Comparison of ENCODE assay signal across 26 mouse cellular contexts in genomic region chr8:119915298-119915697, GRCm38 (mm10). TPM values are rescaled to one million over a fixed set of nuclear protein-coding genes. Genes with fewer than 3 reads are reported as not detected.
DNase-seq lines count a peak whose midpoint lies in the region; ATAC-seq and TF ChIP-seq lines count a peak whose summit lies in the region.
"Had no signal": no experiment of that assay in that cellular context is flagged by ENCODE, and none has a peak within 500 bp of the region (broad histone marks: within the 10 kb centered on the region; RNA-seq: fewer than 3 reads in every experiment).

No protein-coding gene starts in this region.

- no peak for ATAC-seq in erythroblast, adult 5-6 weeks (replicated peaks; ENCODE audit: low FRiP score, poor library complexity, severe bottlenecking)
- no peak for ATAC-seq in lung, embryonic 14.5 days (ENCODE audit: insufficient read depth)
- ATAC-seq in liver, embryonic 15.5 days (ENCODE audit: insufficient read depth) = no peak
- ATAC-seq: activated CD4-positive, CD25-positive, alpha-beta regulatory T cell, adult 4 months; forebrain, embryonic 13.5 days; intestine, embryonic 15.5 days had no signal

- peaks cover 9% of the 10 kb centered on the region for H3K9me3 ChIP-seq in erythroblast, embryonic 14.5 days (ENCODE audit: control insufficient read depth, low read length)
- H3K9me3 ChIP-seq in lung, embryonic 14.5 days (ENCODE audit: low read depth, low read length) = no peaks in the 10 kb centered on the region
- no peaks in the 10 kb centered on the region for H3K9me3 ChIP-seq in MEL (replicated peaks; ENCODE audit: insufficient read depth, low read length)
- H3K9me3 ChIP-seq in liver, embryonic 15.5 days (replicated peaks) = no peaks in the 10 kb centered on the region
- H3K9me3 ChIP-seq: embryonic facial prominence, embryonic 12.5 days; forebrain, embryonic 13.5 days; heart, embryonic 10.5 days; hindbrain, embryonic 15.5 days; intestine, embryonic 15.5 days; limb, embryonic 10.5 days; midbrain, embryonic 10.5 days had no signal

- no peak for DNase-seq in lung, embryonic 14.5 days
- DNase-seq in lung, postnatal 14 days = no peak
- no peak for DNase-seq in MEL (ENCODE audit: low read depth, low spot score)
- DNase-seq in heart, adult 8-10 months (ENCODE audit: low spot score) = no peak
- no peak for DNase-seq in testis, postnatal 10 days (ENCODE audit: low spot score)
- DNase-seq: adrenal gland, postnatal 10 days; cerebellum, adult 18-20 months; cerebellum, postnatal 25 days; gastrocnemius, postnatal 36 days; heart, postnatal 4 days; kidney, postnatal 10 days; lung, adult 2 months had no signal

- H3K4me2 ChIP-seq in lung, embryonic 14.5 days = 0 out of 2 replicates have a peak overlapping the region, but pooled peaks have one; percentile 12
- peak overlapping the region; percentile 92 for H3K4me2 ChIP-seq in liver, embryonic 15.5 days
- H3K4me2 ChIP-seq: embryonic facial prominence, embryonic 12.5 days; forebrain, embryonic 13.5 days; hindbrain, embryonic 15.5 days had no signal

- peaks cover 56% of the 10 kb centered on the region for H3K36me3 ChIP-seq in erythroblast, embryonic 14.5 days (ENCODE audit: control insufficient read depth)
- 0 out of 2 replicates have a peak, but pooled peaks cover 5% of the 10 kb centered on the region for H3K36me3 ChIP-seq in lung, embryonic 14.5 days (ENCODE audit: insufficient read depth)
- H3K36me3 ChIP-seq in MEL (ENCODE audit: control insufficient read depth in 1 of 2, insufficient read depth in 2 of 2, low read length in 2 of 2) = peaks cover 9 to 66% of the 10 kb centered on the region in 2 experiments
- H3K36me3 ChIP-seq in liver, embryonic 15.5 days (replicated peaks) = peaks cover 7% of the 10 kb centered on the region; the same call in 1 of the 2 replicates
- H3K36me3 ChIP-seq: hindbrain, embryonic 15.5 days; intestine, embryonic 15.5 days had no signal

- peak overlapping the region; percentile 17 for H3K4me3 ChIP-seq in erythroblast, embryonic 14.5 days (replicated peaks)
- H3K4me3 ChIP-seq in lung, embryonic 14.5 days (ENCODE audit: low read depth, low read length) = no peak overlapping the region
- no peak overlapping the region for H3K4me3 ChIP-seq in MEL (ENCODE audit: control insufficient read depth in 1 of 2, insufficient read depth in 1 of 2, low read depth in 2 of 2, low read length in 2 of 2)
- H3K4me3 ChIP-seq in liver, embryonic 15.5 days (replicated peaks) = no peak overlapping the region
- H3K4me3 ChIP-seq: embryonic facial prominence, embryonic 12.5 days; forebrain, embryonic 13.5 days; heart, embryonic 10.5 days; hindbrain, embryonic 15.5 days; intestine, embryonic 15.5 days; limb, embryonic 10.5 days; midbrain, embryonic 10.5 days had no signal

- peaks cover 94% of the 10 kb centered on the region for H3K79me2 ChIP-seq in MEL (ENCODE audit: control insufficient read depth, insufficient read depth, low read length, poor library complexity)

- no peak for TF ChIP-seq POLR2A in MEL (IDR thresholded peaks at IDR 0.05; ENCODE audit: control insufficient read depth in 1 of 2, insufficient read depth in 1 of 2, low read depth in 1 of 2, low read length in 2 of 2, poor library complexity in 1 of 2)

- peaks cover 93% of the 10 kb centered on the region for H3K4me1 ChIP-seq in erythroblast, embryonic 14.5 days (ENCODE audit: control insufficient read depth)
- peaks cover 25% of the 10 kb centered on the region for H3K4me1 ChIP-seq in lung, embryonic 14.5 days (ENCODE audit: insufficient read depth)
- peaks cover 34 to 69% of the 10 kb centered on the region in 2 experiments for H3K4me1 ChIP-seq in MEL (ENCODE audit: control insufficient read depth in 1 of 2, insufficient read depth in 2 of 2, low read length in 2 of 2)
- peaks cover 83% of the 10 kb centered on the region for H3K4me1 ChIP-seq in liver, embryonic 15.5 days (replicated peaks)

- no peaks in the 10 kb centered on the region for H3K27me3 ChIP-seq in erythroblast, embryonic 14.5 days (ENCODE audit: control insufficient read depth)
- H3K27me3 ChIP-seq in lung, embryonic 14.5 days (ENCODE audit: insufficient read depth, low read length) = no peaks in the 10 kb centered on the region
- no peaks in the 10 kb centered on the region for H3K27me3 ChIP-seq in MEL (ENCODE audit: control insufficient read depth in 1 of 2, insufficient read depth in 2 of 2, low read length in 2 of 2)
- no peaks in the 10 kb centered on the region for H3K27me3 ChIP-seq in liver, embryonic 15.5 days
- H3K27me3 ChIP-seq: embryonic facial prominence, embryonic 12.5 days; forebrain, embryonic 13.5 days; hindbrain, embryonic 15.5 days; intestine, embryonic 15.5 days had no signal

- no peak overlapping the region for H3K9ac ChIP-seq in lung, embryonic 14.5 days
- no peak overlapping the region for H3K9ac ChIP-seq in MEL (ENCODE audit: control insufficient read depth, low read depth, low read length, poor library complexity, severe bottlenecking)
- H3K9ac ChIP-seq in liver, embryonic 15.5 days = no peak overlapping the region
- H3K9ac ChIP-seq: embryonic facial prominence, embryonic 12.5 days; hindbrain, embryonic 15.5 days; intestine, embryonic 15.5 days had no signal

- 76% methylated on average over 4 of the region's 4 CpGs for WGBS in lung, embryonic 14.5 days
- WGBS in liver, embryonic 15.5 days (ENCODE audit: insufficient replicate concordance) = 70% methylated on average over 4 of the region's 4 CpGs

- no peak overlapping the region for H3K27ac ChIP-seq in lung, embryonic 14.5 days (ENCODE audit: low read depth)
- no peak overlapping the region for H3K27ac ChIP-seq in MEL (ENCODE audit: control insufficient read depth, low read depth, low read length)
- peak overlapping the region; percentile 98 for H3K27ac ChIP-seq in liver, embryonic 15.5 days (replicated peaks)
- H3K27ac ChIP-seq: embryonic facial prominence, embryonic 12.5 days; forebrain, embryonic 13.5 days; heart, embryonic 10.5 days; hindbrain, embryonic 15.5 days; intestine, embryonic 15.5 days; limb, embryonic 10.5 days; midbrain, embryonic 10.5 days; stomach, postnatal 0 days had no signal

- TF ChIP-seq EP300 in MEL (IDR thresholded peaks at IDR 0.05; ENCODE audit: low read depth in 1 of 2, low read length in 2 of 2) = no peak

- TF ChIP-seq CTCF in lung, embryonic 14.5 days (IDR thresholded peaks at IDR 0.05; ENCODE audit: low read depth) = no peak
- TF ChIP-seq CTCF in MEL (IDR thresholded peaks at IDR 0.05 in 2 of 3, conservative IDR thresholded peaks at IDR 0.05 in 1 of 3; ENCODE audit: control insufficient read depth in 1 of 3, insufficient read depth in 1 of 3, low read depth in 2 of 3, low read length in 3 of 3, poor library complexity in 1 of 3, severe bottlenecking in 1 of 3) = no peak

- TF ChIP-seq RAD21 in MEL (IDR thresholded peaks at IDR 0.05; ENCODE audit: low read depth, low read length) = no peak

TF ChIP-seq in MEL, 35 proteins besides CTCF, POLR2A, EP300 and RAD21:
- TF ChIP-seq ZNF384 (IDR thresholded peaks at IDR 0.05; ENCODE audit: low read depth, low read length) = peak; percentile 72
- no peak for TF ChIP-seq E2F4 (IDR thresholded peaks at IDR 0.05; ENCODE audit: borderline replicate concordance, low read depth, low read length)

RNA-seq across cellular contexts. Expression of gene Gm20388, which starts 4.7 kb away (rescaled TPM):
- 0.36 TPM in 1 of 2 replicates, not detected in the other for polyA plus RNA-seq in erythroblast, embryonic 14.5 days (2012)
- total RNA-seq in erythroblast, adult 5-6 weeks (2015; ENCODE audit: low replicate concordance) = 2.9 and 5.2 TPM in 2 replicates
- 0.28 and 7.8 TPM in 2 replicates for total RNA-seq in erythroblast, adult 5-6 weeks (2017; ENCODE audit: low replicate concordance)
- not detected in 2 replicates for polyA plus RNA-seq in lung, embryonic 14.5 days (2014; fragmentation: Nextera tagmentation; extraction: Ambion mirVana)
- total RNA-seq in MEL (2012; rRNA removed) = 8.1 and 11.1 TPM in 2 replicates
- polyA plus RNA-seq in MEL (2012; ENCODE audit: insufficient read depth in 1 of 2, insufficient read length in 2 of 2, low read depth in 1 of 2, low replicate concordance in 2 of 2, missing spikeins in 1 of 2) = 10 to 100 TPM in 1 of 2 experiments, not detected in 1; 17.8 TPM
- 3.0 TPM in 1 of 2 replicates, not detected in the other for polyA plus RNA-seq in liver, embryonic 15.5 days (2015; fragmentation: Nextera tagmentation; extraction: Ambion mirVana)
- 1 to 10 TPM in 2 of 4 experiments, not detected in 2; 4.2 to 6.7 TPM for total RNA-seq in heart, adult 8-10 months (2022)
- total RNA-seq: layer of hippocampus, postnatal 14 days had no signal
- polyA plus RNA-seq: embryonic facial prominence, embryonic 12.5 days; intestine, embryonic 15.5 days; midbrain, postnatal 0 days; stomach, postnatal 0 days had no signal

RNA-seq across cellular contexts. Expression of gene Usp10, which starts 5.1 kb away (rescaled TPM):
- polyA plus RNA-seq in erythroblast, embryonic 14.5 days (2012) = 7.6 and 8.3 TPM in 2 replicates
- 66.3 and 87.0 TPM in 2 replicates for total RNA-seq in erythroblast, adult 5-6 weeks (2015; ENCODE audit: low replicate concordance)
- total RNA-seq in erythroblast, adult 5-6 weeks (2017; ENCODE audit: low replicate concordance) = 59.7 and 83.1 TPM in 2 replicates
- polyA plus RNA-seq in lung, embryonic 14.5 days (2014; fragmentation: Nextera tagmentation; extraction: Ambion mirVana) = 142 and 155 TPM in 2 replicates
- total RNA-seq in MEL (2012; rRNA removed) = 205 and 227 TPM in 2 replicates
- polyA plus RNA-seq in MEL (2012; ENCODE audit: insufficient read depth in 1 of 2, insufficient read length in 2 of 2, low read depth in 1 of 2, low replicate concordance in 2 of 2, missing spikeins in 1 of 2) = 100 to 1,000 TPM; 263 to 398 TPM
- polyA plus RNA-seq in liver, embryonic 15.5 days (2015; fragmentation: Nextera tagmentation; extraction: Ambion mirVana) = 76.7 and 91.5 TPM in 2 replicates
- total RNA-seq in heart, adult 8-10 months (2022) = 10 to 100 TPM; 50.7 to 55.9 (median 53.9) TPM

RNA-seq across cellular contexts. Expression of gene Klhl36, which starts 53.2 kb away (rescaled TPM):
- 0.02 and 0.12 TPM in 2 replicates for polyA plus RNA-seq in erythroblast, embryonic 14.5 days (2012)
- total RNA-seq in erythroblast, adult 5-6 weeks (2015; ENCODE audit: low replicate concordance) = 2.3 and 2.5 TPM in 2 replicates
- 1.6 and 5.2 TPM in 2 replicates for total RNA-seq in erythroblast, adult 5-6 weeks (2017; ENCODE audit: low replicate concordance)
- polyA plus RNA-seq in lung, embryonic 14.5 days (2014; fragmentation: Nextera tagmentation; extraction: Ambion mirVana) = 11.5 and 11.8 TPM in 2 replicates
- 4.5 and 4.6 TPM in 2 replicates for total RNA-seq in MEL (2012; rRNA removed)
- polyA plus RNA-seq in MEL (2012; ENCODE audit: insufficient read depth in 1 of 2, insufficient read length in 2 of 2, low read depth in 1 of 2, low replicate concordance in 2 of 2, missing spikeins in 1 of 2) = 1 to 10 TPM in 1 of 2 experiments, not detected in 1; 6.6 TPM
- 3.9 and 4.3 TPM in 2 replicates for polyA plus RNA-seq in liver, embryonic 15.5 days (2015; fragmentation: Nextera tagmentation; extraction: Ambion mirVana)
- total RNA-seq in heart, adult 8-10 months (2022) = 1 to 10 TPM; 2.8 to 3.1 (median 2.9) TPM
